Comparison of ENCODE assay signal across 8 mouse cellular contexts in the genomic region with DNA sequence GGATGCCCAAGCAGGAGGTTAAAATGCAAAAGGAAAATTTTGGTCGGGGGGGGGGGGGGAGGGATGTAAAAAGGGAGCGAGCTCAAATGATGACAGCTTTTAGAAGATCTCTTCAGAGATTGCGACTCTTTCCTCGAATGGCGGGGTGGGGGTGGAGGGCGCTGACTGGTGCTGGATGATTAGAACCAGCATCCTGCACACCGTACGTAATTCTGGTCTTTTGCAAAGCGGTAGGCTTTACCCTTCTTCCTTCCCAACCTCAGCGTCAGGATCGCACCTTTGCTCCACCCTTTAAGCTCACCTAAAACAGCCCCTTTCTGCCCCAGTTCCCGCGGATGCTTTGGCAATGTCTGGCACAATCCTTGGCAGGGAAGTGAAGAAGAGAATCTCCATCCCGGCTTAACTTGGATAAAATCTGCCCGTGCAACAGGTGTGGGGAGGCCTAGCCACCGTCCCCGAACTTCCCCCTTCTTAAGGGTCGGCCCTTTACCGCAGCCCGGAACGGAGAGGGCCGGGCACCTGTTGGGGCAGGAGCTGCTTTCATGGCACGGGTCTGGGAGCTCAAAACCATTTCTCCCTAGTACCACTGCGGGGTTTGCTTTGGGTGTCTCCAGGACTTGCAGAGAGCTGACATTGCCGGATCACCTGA. TPM values are rescaled to one million over a fixed set of nuclear protein-coding genes. Genes with fewer than 3 reads are reported as not detected.
DNase-seq lines count a peak whose midpoint lies in the region; ATAC-seq and TF ChIP-seq lines count a peak whose summit lies in the region.

No protein-coding gene starts in this region.

- H3K79me2 ChIP-seq in C2C12 (ENCODE audit: control insufficient read depth, insufficient read depth), result peaks cover 33% of the 10 kb centered on the region

- H3K4me3 ChIP-seq in heart, embryonic 10.5 days, result peak overlapping the region; percentile 90
- H3K4me3 ChIP-seq in C2C12 (ENCODE audit: insufficient read depth, poor library complexity, severe bottlenecking), result peak overlapping the region; percentile 56
- H3K4me3 ChIP-seq in embryonic facial prominence, embryonic 12.5 days, result peak overlapping the region; percentile 82
- H3K4me3 ChIP-seq in limb, embryonic 14.5 days (replicated peaks; ENCODE audit: low read length), result peak overlapping the region; percentile 84
- peak overlapping the region; percentile 61 for H3K4me3 ChIP-seq in stomach, embryonic 14.5 days (ENCODE audit: low read depth, low read length)

- peaks cover 73% of the 10 kb centered on the region for H3K4me1 ChIP-seq in heart, embryonic 10.5 days
- peaks cover 66% of the 10 kb centered on the region for H3K4me1 ChIP-seq in embryonic facial prominence, embryonic 12.5 days
- peaks cover 32% of the 10 kb centered on the region for H3K4me1 ChIP-seq in limb, embryonic 14.5 days (ENCODE audit: control insufficient read depth, insufficient read depth, low read length)
- peaks cover 42% of the 10 kb centered on the region for H3K4me1 ChIP-seq in stomach, embryonic 14.5 days (ENCODE audit: control insufficient read depth, insufficient read depth, low read length)

- ATAC-seq in embryonic facial prominence, embryonic 12.5 days (ENCODE audit: insufficient number of reproducible peaks, insufficient read depth, low FRiP score, low TSS enrichment), result no peak
- no peak for ATAC-seq in limb, embryonic 14.5 days (ENCODE audit: low FRiP score, low read depth)
- no peak for ATAC-seq in stomach, embryonic 14.5 days (ENCODE audit: insufficient number of reproducible peaks, insufficient read depth, low FRiP score, low read depth)

- no peak for TF ChIP-seq POLR2A in limb, embryonic 14.5 days (IDR thresholded peaks at IDR 0.05; ENCODE audit: borderline replicate concordance, extremely low read depth, insufficient read depth, insufficient read length)

- H3ac ChIP-seq in C2C12 (ENCODE audit: control insufficient read depth, insufficient read length, low read depth), result peak overlapping the region; percentile 57

- H3K27ac ChIP-seq in heart, embryonic 10.5 days, result peak overlapping the region; percentile 92
- H3K27ac ChIP-seq in embryonic facial prominence, embryonic 12.5 days, result peak overlapping the region; percentile 88
- peak overlapping the region; percentile 58; the same call in 1 of the 2 replicates for H3K27ac ChIP-seq in limb, embryonic 14.5 days (replicated peaks; ENCODE audit: low read depth, low read length)
- peak overlapping the region; percentile 58; the same call in 1 of the 2 replicates for H3K27ac ChIP-seq in stomach, embryonic 14.5 days (ENCODE audit: low read length)

- no peaks in the 10 kb centered on the region for H3K36me3 ChIP-seq in heart, embryonic 10.5 days
- H3K36me3 ChIP-seq in C2C12 (ENCODE audit: control insufficient read depth, insufficient read depth), result peaks cover 4% of the 10 kb centered on the region
- no peaks in the 10 kb centered on the region for H3K36me3 ChIP-seq in embryonic facial prominence, embryonic 12.5 days
- 0 out of 2 replicates have a peak, but pooled peaks cover 2% of the 10 kb centered on the region for H3K36me3 ChIP-seq in limb, embryonic 14.5 days (ENCODE audit: control insufficient read depth, insufficient read depth, low read length)
- no peaks in the 10 kb centered on the region for H3K36me3 ChIP-seq in stomach, embryonic 14.5 days (ENCODE audit: control insufficient read depth, insufficient read depth, low read length)

- no peak for TF ChIP-seq CTCF in C2C12 (IDR thresholded peaks at IDR 0.05; ENCODE audit: control insufficient read depth, insufficient read depth, insufficient read length)

- peak overlapping the region; percentile 81 for H3K9ac ChIP-seq in embryonic facial prominence, embryonic 12.5 days
- peak overlapping the region; percentile 77 for H3K9ac ChIP-seq in limb, embryonic 14.5 days (ENCODE audit: low read depth, low read length, severe bottlenecking)
- H3K9ac ChIP-seq in stomach, embryonic 14.5 days (replicated peaks; ENCODE audit: low read depth, low read length), result peak overlapping the region; percentile 47; the same call in 1 of the 2 replicates

- WGBS in heart, embryonic 10.5 days, result under 1% methylated on average over 25 of the region's 25 CpGs
- WGBS in embryonic facial prominence, embryonic 12.5 days, result under 1% methylated on average over 25 of the region's 25 CpGs
- WGBS in limb, embryonic 14.5 days, result 1% methylated on average over 23 of the region's 25 CpGs
- WGBS in stomach, embryonic 14.5 days, result 1% methylated on average over 25 of the region's 25 CpGs

- no peaks in the 10 kb centered on the region for H3K79me3 ChIP-seq in C2C12 (ENCODE audit: low read depth)

- no peaks in the 10 kb centered on the region for H3K9me3 ChIP-seq in heart, embryonic 10.5 days
- no peaks in the 10 kb centered on the region for H3K9me3 ChIP-seq in embryonic facial prominence, embryonic 12.5 days
- no peaks in the 10 kb centered on the region for H3K9me3 ChIP-seq in limb, embryonic 14.5 days (ENCODE audit: control insufficient read depth, low read length)
- H3K9me3 ChIP-seq in stomach, embryonic 14.5 days (ENCODE audit: control insufficient read depth, low read depth, low read length), result no peaks in the 10 kb centered on the region

- DNase-seq in heart, embryonic 10.5 days (ENCODE audit: low spot score), result no peak
- no peak for DNase-seq in heart, adult 11 months
- DNase-seq in limb, embryonic 14.5 days (ENCODE audit: low spot score), result no peak
- DNase-seq in right cerebral cortex, adult 2 months (ENCODE audit: low spot score in 2 of 2), result no peak
- no peak for DNase-seq in right cerebral cortex, postnatal 4 days

- H3K4me2 ChIP-seq in embryonic facial prominence, embryonic 12.5 days (replicated peaks), result peak overlapping the region; percentile 93
- H3K4me2 ChIP-seq in limb, embryonic 14.5 days (replicated peaks; ENCODE audit: low read depth, low read length, severe bottlenecking), result peak overlapping the region; percentile 99
- H3K4me2 ChIP-seq in stomach, embryonic 14.5 days (replicated peaks; ENCODE audit: low read depth, low read length), result peak overlapping the region; percentile 87

- H3K27me3 ChIP-seq in heart, embryonic 10.5 days (ENCODE audit: insufficient read depth, poor library complexity, severe bottlenecking), result peaks cover 87% of the 10 kb centered on the region
- no peaks in the 10 kb centered on the region for H3K27me3 ChIP-seq in C2C12 (ENCODE audit: control insufficient read depth, insufficient read depth, insufficient read length)
- peaks cover 43% of the 10 kb centered on the region for H3K27me3 ChIP-seq in embryonic facial prominence, embryonic 12.5 days
- H3K27me3 ChIP-seq in limb, embryonic 14.5 days (ENCODE audit: control insufficient read depth, insufficient read depth, low read length), result no peaks in the 10 kb centered on the region; the same call in none of the 2 replicates
- no peaks in the 10 kb centered on the region for H3K27me3 ChIP-seq in stomach, embryonic 14.5 days (ENCODE audit: control insufficient read depth, insufficient read depth, low read length)

TF ChIP-seq in C2C12, 6 proteins besides CTCF, POLR2A, EP300 and RAD21:
- TF ChIP-seq MYOD1 (IDR thresholded peaks at IDR 0.05; ENCODE audit: control insufficient read depth, insufficient read length, low read depth) (peak; percentile 33), MAX (IDR thresholded peaks at IDR 0.05) (no peak), USF1 (IDR thresholded peaks at IDR 0.05; ENCODE audit: low read depth) (no peak)

RNA-seq across cellular contexts. Expression of a gene that starts 3.3 kb away (rescaled TPM):
- 9.9 and 23.3 TPM in 2 replicates for polyA plus RNA-seq in heart, embryonic 10.5 days (2016; fragmentation: Nextera tagmentation; extraction: Ambion mirVana)
- 112 TPM for polyA plus RNA-seq in C2C12 (2012; fragmentation: generic; extraction: Trizol)
- polyA plus RNA-seq in embryonic facial prominence, embryonic 12.5 days (2016; fragmentation: Nextera tagmentation; extraction: Ambion mirVana), result 64.5 and 72.8 TPM in 2 replicates
- 75.2 and 105 TPM in 2 replicates for polyA plus RNA-seq in limb, embryonic 14.5 days (2012; rRNA removed)
- polyA plus RNA-seq in limb, embryonic 14.5 days (2014; fragmentation: Nextera tagmentation; extraction: Ambion mirVana), result 33.9 and 40.8 TPM in 2 replicates
- 34.4 TPM in 2 replicates for polyA plus RNA-seq in stomach, embryonic 14.5 days (2014; fragmentation: Nextera tagmentation; extraction: Ambion mirVana)

RNA-seq across cellular contexts. Expression of a gene that starts 24.1 kb away (rescaled TPM):
- 25.5 and 33.5 TPM in 2 replicates for polyA plus RNA-seq in heart, embryonic 10.5 days (2016; fragmentation: Nextera tagmentation; extraction: Ambion mirVana)
- polyA plus RNA-seq in C2C12 (2012; fragmentation: generic; extraction: Trizol), result 52.6 TPM
- polyA plus RNA-seq in embryonic facial prominence, embryonic 12.5 days (2016; fragmentation: Nextera tagmentation; extraction: Ambion mirVana), result 18.7 and 22.2 TPM in 2 replicates
- polyA plus RNA-seq in limb, embryonic 14.5 days (2012; rRNA removed), result 74.0 and 82.0 TPM in 2 replicates
- polyA plus RNA-seq in limb, embryonic 14.5 days (2014; fragmentation: Nextera tagmentation; extraction: Ambion mirVana), result 14.3 and 16.2 TPM in 2 replicates
- 21.9 and 23.0 TPM in 2 replicates for polyA plus RNA-seq in stomach, embryonic 14.5 days (2014; fragmentation: Nextera tagmentation; extraction: Ambion mirVana)

RNA-seq across cellular contexts. Expression of a gene that starts 28.7 kb away (rescaled TPM):
- 15.6 and 17.5 TPM in 2 replicates for polyA plus RNA-seq in heart, embryonic 10.5 days (2016; fragmentation: Nextera tagmentation; extraction: Ambion mirVana)
- polyA plus RNA-seq in C2C12 (2012; fragmentation: generic; extraction: Trizol), result 140 TPM
- 28.8 and 29.8 TPM in 2 replicates for polyA plus RNA-seq in embryonic facial prominence, embryonic 12.5 days (2016; fragmentation: Nextera tagmentation; extraction: Ambion mirVana)
- polyA plus RNA-seq in limb, embryonic 14.5 days (2012; rRNA removed), result 47.0 and 54.0 TPM in 2 replicates
- 22.6 and 26.5 TPM in 2 replicates for polyA plus RNA-seq in limb, embryonic 14.5 days (2014; fragmentation: Nextera tagmentation; extraction: Ambion mirVana)
- 30.1 and 30.3 TPM in 2 replicates for polyA plus RNA-seq in stomach, embryonic 14.5 days (2014; fragmentation: Nextera tagmentation; extraction: Ambion mirVana)

RNA-seq across cellular contexts. Expression of a gene that starts 43.3 kb away (rescaled TPM):
- polyA plus RNA-seq in heart, embryonic 10.5 days (2016; fragmentation: Nextera tagmentation; extraction: Ambion mirVana), result 1.7 and 2.8 TPM in 2 replicates
- polyA plus RNA-seq in C2C12 (2012; fragmentation: generic; extraction: Trizol), result 10.5 TPM
- polyA plus RNA-seq in embryonic facial prominence, embryonic 12.5 days (2016; fragmentation: Nextera tagmentation; extraction: Ambion mirVana), result 0.57 and 0.91 TPM in 2 replicates
- polyA plus RNA-seq in limb, embryonic 14.5 days (2012; rRNA removed), result 1.1 and 1.5 TPM in 2 replicates
- 0.35 and 0.45 TPM in 2 replicates for polyA plus RNA-seq in limb, embryonic 14.5 days (2014; fragmentation: Nextera tagmentation; extraction: Ambion mirVana)
- 0.75 and 0.83 TPM in 2 replicates for polyA plus RNA-seq in stomach, embryonic 14.5 days (2014; fragmentation: Nextera tagmentation; extraction: Ambion mirVana)
